Mouse (Mus musculus) Muller cell, postnatal 12 days (primary cell): ENCODE data around the gene Ipo9.
A peak's percentile ranks its signal among the peaks of the same experiment; 100 is the strongest.

Source experiments
- DNase-seq: peaks from one replicate; pipeline ENCODE4 v3.0.0-alpha.2; 2015; ENCODE audit errors: inconsistent ontology term

Gene Ipo9

DNA sequence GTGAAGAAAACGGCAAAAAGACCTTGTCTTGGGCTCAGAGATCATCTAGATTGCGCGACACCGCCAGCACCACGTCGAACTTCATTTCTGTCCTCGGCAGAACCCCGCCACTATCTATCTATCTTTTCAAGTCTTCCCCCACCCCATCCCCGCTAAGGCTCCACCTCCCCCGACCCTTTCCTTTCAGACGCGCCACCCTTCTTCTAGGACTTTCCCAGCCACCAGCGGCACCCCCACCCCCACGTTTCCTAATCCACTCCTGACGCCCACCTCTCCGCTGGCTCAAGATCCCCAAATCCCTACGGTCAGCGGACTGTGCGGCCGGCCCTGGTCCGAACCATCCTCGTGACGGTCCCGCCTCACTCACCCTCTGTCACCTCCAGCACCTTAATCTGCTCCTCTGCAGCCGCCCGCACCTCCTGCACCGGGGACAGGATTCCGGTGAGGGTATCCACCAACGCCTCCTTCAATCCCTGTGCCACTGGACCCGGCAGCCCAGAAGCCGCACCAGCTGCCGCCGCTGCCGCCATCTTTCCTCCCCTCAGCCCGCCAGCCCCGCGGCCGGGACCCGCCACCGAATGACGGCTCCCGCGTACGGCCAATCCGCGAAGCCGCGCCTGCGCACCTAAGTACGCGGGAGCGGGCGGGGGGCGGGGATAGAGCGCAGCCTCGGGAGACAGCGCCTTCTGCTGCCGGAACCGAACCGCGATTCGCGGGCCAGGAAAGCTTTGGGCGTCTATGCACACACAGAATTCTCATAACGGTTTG, at the start of gene Ipo9:
TSS of gene Ipo9 (minus strand) at position 599 of the 768 bp plus-strand sequence.
- peak; percentile 97 for DNase-seq

DNA sequence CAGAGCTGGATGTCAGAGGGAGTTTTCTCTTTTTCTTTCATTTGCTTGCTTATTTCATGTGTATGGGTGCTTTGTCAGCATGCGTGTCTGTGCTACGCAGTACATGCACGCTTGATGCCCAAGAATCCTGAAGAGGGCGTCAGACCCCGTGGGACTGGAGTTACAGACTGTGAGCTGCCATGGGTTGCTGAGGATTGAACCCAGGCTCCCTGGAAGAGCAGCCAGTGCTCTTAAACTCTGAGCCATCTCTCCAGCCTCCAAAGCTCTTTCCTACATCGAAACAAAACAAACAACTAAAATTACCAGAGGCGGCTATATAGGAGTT, 45.2 kb upstream of the Ipo9 start:
- no peak for DNase-seq

DNA sequence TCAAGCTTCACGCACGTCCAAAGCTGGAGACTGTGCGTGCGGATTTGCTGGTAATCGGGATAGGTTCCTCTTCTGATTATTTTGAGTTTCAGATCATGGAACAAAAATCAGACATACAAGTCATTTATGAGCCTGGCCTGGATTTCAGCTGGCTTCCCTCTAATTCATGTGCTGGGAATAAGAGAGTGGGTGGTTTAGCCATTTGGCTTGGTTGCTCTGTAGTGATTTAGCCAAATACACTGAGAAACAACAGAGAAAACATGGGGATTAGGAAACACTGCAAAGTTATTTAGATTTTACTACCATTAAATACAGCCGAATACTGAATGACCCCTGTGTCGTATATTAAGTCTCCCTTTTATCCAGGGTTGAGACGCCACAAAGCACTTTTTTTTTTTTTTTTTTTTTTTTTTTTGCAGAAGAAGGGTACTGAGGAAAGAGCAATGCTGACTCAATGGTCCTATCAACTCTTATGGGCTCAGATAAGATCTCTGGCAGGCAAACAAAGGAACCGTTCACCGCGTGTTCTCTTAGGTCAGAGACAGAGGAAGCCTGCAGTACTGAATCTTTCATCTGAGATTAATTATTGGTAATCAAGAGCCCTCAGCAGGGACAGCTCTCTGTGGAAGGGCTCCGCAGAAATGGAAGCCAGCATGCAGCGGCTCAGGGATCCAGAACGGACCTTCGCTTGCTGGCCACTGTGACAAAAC, 44.7 kb upstream of the Ipo9 start:
- DNase-seq: no peak

DNA sequence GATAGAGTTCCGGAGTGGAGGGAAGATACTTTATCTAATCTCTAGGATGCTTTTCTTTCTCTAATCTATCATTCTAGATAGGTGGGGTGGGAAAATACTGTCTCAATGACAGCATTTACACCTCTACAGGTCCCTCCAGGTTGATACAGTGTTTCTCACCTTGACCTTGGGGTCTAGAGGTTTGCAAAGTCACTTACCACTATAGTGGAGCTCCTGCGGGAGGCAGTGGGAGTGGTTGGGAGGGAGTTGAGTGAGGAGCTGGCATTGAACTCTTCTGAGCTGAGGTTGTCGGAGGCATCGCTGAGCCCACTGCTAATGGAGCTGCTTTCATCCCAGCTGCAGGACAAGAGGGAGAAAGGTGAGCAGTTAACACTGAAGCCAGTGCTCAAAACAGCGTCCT, 42.2 kb upstream of the Ipo9 start:
- DNase-seq: no peak

DNA sequence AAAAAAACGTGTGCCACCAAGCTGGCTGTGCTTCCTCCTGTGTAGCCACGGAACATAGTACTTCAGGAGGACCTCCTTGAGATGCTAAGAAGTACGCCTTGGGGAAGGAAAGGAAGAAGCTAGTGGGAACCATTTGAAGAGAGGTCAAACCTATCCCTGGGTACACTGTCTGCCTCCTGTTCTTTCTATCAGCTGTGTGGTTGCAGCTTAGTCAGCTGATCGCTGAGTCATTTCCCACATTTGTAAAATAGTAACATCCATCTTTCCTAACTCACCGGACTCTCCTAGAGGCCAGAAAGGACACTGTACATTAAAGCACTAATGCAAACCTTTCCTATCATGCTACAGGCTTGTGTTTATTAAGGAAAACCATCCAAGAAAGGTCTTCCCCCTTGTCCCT, 41.4 kb upstream of the Ipo9 start:
- no peak for DNase-seq

DNA sequence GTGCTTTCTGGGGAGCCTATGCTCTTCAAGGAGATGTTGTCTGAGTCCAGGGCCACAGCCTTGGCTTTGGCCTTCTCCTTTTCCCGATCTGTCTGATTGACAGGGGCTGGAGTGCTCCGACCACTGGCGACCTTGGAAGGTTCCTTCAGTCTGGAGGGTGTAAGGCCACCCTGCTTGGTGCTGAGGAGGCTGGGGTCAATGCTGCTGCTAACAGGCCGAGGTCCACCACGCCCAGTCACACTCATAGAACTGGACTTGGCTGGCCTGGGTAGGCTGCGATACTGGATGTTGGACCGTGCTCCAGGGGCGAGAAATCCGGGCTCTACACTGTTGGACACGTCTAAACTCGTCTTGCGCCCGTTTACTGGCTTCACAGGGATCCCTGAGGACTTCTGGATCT, 40.2 kb upstream of the Ipo9 start:
- no peak for DNase-seq

DNA sequence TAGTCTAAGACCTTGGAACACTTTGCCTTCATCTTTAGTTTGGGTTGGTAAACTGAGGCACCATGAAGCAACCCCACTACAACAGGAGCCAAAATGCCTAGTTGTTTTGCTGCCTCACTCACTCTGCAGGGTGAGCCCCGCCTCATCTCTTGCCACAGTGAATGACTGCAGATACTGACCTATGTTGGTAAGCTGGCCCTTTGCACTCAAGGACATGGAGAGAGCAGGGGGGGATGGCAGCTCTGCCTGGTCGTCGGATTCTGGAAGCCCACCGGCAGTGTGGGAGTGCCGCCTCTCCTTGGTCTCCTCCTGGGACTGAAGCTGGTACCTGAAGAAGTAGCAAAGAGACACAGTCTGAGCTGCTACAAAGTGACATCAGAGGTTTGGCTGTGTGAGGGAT, 37.2 kb upstream of the Ipo9 start:
- no peak for DNase-seq

DNA sequence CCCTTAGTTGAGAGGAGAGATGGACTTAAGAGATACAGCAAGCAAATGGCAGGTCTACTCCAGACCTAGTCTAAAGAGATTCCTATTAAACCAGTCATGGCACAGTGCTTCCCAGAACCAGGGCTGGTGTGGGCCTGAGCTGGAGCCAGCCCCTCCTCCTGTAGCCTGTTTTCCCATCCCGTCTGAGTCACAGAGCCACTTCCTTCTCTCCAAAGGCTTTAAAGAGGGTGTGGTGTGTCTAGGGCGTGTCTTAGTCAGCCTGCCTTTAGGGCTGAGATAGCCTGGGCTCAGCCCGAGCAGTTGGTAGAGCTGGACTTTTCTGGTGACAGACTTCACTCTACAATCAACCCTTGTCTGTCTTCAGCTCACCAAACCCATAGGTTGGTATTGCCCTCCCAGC, 36.6 kb upstream of the Ipo9 start:
- DNase-seq: peak; percentile 48

DNA sequence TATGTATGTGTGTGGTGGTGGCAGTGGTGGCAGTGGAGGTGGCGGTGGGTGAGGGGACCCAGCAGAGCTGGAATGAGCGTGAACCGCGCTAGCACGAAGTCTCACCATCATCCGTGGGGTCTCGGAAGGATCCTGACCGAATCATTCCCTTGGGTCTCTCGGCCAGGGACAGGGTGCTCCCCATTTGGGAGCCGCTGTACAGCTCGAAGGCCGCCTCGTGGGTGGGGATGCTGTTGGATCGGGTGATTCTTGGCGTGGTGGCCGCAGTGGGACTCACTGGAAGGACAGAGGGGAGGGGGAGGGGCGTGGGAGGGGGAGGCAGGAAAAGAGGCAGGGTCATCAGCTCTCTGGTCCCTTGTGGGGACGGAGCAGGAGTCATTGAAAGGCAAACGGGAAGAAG, 35.4 kb upstream of the Ipo9 start:
- no peak for DNase-seq

DNA sequence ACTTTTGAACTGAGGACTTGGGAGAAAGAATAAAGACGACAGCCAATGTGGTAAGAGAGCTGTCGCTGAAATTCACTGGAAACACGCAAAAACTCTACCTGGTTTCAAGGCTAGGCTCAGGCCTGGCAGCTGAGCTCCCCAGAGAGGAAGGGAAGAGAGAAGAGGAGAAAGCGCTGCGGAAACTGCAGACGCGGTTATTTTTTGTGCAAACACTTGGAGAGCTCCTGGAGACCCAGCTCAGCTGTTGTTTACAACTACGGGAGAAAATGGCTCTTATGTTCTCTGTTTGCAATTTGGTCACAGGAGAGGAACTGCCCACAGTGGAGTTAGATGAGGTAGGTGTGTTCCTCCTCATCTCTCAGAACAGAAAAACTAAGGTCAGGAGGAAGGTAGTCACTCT, 32.4 kb upstream of the Ipo9 start:
- DNase-seq: no peak

DNA sequence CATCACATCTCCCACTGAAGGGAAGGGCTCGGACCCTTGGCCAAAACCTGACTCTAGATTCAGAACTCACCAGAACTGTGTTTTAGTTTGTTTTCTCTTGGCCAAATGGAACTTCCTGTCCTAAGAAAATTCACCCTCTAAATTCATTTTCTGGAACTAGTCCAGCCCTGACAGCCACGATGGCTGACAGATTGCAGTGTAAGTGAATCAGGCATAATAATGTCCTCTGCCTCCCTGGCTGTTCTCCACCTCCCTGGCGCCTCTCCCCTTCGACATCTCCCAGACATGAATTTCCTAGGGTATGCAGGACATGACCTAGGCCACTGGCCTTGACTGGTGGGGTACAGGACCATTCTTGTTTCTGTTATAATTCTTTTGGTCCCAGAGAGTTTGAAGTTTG, 32.0 kb upstream of the Ipo9 start:
- DNase-seq: peak; percentile 18

DNA sequence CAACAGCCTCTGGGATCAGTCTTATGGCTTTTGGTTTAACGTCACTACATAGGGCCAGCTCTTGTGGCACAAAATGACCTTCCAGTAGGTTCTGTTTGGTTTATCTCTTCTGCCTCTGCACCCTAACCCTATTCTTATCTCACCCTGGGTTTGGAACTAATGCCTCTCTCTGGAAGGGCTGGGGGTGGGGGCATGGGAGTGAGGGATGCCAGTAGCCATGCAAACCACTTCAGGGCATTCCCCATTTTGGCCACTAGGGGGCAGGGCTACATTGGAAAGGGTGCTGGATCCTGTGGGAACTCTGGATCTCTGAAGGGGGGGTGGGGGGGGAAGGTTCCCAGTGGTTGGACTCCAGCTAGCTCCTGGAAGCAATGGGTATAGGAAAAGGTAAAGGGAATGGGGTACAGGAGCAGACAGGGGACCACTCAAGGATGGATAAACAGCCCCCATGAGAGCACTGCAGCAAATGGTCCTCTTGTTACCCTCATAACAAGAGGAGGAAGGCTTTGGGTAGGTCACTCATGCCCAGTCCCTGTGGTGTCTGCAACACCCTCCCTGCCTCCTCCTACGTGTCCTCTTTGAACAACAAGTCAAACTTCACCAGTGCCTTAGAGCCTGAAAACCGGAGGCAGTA, 30.9 kb upstream of the Ipo9 start:
- DNase-seq: peak; percentile 65

DNA sequence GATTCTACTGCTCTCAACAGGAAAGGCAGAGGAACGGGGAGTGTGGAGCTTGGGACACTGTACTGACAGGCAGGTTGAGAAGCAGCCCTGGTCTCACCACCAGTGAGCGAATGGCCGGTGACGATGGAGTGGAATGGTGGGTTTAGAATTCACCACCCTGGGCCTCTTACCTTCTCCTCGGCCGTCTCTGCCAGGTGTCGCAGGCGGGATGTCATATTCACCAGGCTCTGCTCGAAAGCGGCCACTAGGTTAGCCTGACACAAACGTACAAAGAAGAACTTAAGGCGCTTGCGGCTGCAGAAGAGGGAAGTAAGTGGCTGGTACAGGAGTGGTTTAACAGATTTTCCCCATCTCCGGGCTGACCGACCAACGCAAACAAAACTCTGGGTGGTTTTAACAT, 30.2 kb upstream of the Ipo9 start:
- DNase-seq: no peak

DNA sequence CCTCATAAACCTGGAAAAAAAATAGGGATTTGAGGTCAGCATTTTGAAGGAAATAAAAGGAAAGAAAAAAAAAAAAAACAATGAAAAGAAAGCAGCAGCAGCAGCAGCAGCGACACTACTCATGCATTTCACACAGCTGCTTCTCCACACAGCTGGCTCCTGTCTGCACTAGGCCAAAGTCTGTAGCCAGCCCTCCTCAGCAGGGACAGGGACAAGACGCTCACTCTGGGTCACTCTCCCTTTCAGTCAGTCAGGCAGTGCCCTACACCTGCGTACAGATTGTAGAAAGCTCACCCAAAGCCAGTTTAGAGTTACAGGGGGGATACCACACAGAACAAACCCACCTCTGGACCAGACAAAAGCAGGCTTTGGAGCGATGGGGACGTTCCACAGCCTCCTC, 27.6 kb upstream of the Ipo9 start:
- no peak for DNase-seq

DNA sequence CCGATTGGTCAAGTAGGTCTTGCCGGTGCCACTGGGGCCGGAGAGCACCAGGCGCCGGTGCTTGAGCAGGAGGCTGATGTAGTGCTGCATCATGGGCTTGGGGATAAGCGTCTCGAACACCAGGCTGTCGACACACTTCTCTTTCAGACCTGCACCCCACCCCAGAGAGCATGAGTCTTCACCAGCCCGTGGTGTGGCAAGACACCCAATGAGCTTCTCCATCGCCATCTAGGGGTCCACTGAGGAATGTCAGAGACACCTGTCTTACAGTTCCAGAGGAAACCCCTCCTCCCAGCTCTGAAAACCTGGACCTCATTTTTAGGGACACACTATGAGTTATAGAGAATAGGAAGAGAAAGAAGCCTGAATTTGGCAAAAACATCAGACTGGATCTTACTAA, 22.0 kb upstream of the Ipo9 start:
- no peak for DNase-seq

DNA sequence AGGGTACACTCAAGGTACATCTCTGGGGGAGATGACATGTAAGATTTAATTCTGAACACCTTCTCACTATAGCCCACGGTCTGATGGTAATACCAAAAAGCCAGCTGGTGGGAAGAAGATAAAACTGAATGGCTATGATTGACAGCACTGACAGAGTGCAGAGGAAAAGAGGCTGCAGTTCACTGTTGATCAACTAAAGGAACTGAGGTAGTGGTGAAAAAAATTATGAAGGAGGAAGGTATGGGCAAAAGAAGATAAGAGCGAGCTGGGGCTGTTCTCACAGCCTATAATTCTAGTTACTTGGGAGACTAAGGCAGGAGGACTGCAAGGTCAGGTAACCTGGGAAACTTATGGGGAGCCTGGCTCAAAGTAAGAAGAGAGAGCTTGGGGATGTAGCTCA, 21.1 kb upstream of the Ipo9 start:
- DNase-seq: no peak

DNA sequence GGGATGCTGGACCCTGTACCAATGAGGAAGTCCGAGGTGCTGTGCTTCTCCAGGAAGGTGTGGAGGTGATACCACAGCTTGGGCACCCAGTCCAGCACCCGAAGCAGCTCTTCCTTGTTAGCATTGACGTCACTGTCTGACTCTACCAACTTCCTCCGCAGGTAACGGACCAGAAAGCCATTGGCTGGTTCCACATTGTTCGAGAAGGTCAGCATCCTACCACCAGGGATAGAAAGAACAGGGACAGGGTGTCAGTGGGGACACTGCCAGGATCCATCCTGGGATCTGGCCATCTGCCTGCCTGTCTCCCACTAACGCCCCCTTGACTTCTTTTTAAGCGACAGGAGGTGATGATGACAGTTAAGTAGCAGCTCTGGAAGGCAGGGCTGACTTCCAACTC, 19.6 kb upstream of the Ipo9 start:
- no peak for DNase-seq

DNA sequence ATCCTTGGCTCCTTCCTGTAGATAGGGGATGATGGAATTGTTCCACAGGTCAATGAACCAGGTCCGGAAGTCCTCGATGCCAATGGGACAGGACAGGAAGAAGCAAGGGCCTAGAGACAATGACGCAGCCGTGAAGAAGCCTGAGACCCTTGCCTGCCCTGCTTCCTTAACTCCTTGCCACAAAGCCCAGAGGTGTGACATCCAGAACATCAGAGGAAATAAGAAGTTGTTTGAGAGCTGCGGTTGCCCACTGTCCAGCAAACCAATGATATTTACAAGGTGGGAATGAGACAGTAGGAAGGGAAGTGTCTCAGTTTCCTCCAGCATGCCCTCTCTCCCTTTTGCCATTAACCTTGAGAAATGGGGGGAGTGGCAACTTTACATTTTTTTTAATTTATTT, 18.6 kb upstream of the Ipo9 start:
- no peak for DNase-seq

DNA sequence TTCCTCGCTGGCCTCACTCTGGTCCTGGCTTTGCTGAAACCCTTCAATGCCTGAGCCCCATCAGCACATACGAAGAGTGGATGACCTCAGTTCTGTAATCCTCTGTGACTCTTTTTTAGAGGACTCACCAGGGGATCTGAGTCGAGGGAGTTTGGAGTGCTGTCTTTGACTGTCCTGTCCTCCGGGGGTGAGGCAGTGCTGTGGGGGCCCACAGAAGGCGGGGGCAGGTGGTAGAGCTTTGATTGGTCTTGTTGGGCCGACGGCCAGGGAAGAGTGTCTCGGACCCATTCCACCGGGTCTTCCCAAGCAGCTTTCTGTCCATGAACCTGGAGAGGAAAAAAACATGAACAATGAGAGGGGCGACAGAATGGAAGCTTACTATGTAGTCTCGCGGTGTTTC, 13.2 kb upstream of the Ipo9 start:
- no peak for DNase-seq

DNA sequence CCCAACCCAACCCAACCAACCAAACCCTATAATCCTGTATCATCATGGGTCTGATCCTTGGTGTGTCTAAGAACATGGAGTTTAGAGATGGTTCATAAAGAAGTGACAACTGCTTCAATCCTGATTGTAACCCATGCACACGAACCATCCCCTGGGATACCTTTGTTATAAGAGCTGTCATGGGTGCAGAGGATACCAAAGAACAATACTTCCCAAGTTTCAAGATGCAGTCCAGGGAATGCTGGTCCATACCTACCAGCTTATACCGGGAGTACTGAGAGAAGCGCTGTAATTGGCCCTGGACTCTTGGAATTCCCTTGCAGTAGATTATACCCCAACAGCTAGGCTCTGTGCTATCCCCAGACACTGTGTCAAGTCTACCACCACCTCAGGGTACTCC, 11.6 kb upstream of the Ipo9 start:
- no peak for DNase-seq

DNA sequence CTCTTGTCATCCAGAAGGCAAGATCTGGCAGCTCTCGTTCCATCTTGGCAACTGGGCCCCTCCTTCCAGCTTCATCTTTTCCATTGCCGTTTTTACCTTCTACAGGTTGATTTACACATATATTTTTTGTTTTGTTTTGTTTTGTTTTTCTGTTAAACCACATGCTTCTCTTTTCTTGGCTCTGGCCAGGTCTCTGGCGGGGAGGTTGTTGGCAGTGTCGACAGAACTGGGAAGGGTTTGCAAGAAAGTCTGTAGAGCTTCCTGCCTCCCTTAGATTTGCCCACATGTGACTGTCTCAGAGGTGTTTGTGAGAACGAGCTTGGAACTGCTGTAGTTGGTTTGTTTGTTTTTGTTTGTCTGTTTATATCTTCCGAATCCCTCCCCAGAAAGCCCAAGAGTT, 10.7 kb upstream of the Ipo9 start:
- DNase-seq: no peak

DNA sequence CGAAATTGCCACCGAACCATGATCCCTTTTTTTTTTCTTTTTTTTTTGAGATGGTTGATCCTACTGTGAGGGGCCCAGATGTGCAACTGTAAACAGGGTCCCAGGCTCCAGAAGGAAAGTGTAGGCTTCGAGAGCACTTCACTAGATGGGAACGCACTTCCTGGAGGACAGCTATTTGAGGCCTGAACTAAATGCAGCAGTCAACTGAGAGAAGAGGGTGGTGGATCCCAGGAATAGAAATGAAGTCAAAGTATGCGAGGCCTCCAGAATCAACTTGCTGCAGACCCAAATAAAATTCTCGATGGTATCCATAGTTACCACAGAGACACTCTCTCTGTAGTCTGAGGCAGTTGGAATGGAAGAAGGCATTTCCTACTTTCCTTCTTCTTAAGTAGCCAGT, 8.5 kb upstream of the Ipo9 start:
- no peak for DNase-seq

DNA sequence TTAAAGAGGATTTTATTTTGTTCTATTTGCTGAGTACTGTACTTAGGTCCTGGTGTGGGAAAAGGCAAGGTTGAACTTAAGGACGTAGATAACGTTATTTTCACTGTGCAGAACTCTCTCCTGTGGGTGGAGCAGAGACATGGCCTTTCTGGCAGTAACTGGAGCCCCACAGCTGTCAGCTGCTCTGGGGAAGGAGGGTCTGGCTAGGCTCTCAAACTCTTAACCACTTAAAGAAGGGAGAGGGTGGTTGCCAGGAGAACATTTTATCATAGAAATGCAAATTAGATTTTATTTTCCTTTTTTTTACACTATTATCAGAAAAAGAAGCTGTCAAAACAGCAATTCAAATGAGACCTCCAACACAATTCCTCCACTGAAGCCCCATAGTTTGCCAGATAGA, 5.5 kb upstream of the Ipo9 start:
- DNase-seq: no peak
